Mouse (Mus musculus) kidney, adult 2 months (tissue): Measurements from ENCODE around the gene Maml3. TPM values are rescaled to one million over a fixed set of nuclear protein-coding genes. Genes with fewer than 3 reads are reported as not detected.

Experiments
- DNase-seq: peaks from one replicate; pipeline ENCODE4 v3.0.0; 2021
- H3K27ac ChIP-seq: fragments of 200-500 bp; 2 replicates; pipeline ENCODE4 v1.5.1; 2012; ENCODE audit warnings: low read depth, low read length, control low read depth, inconsistent platforms; ENCODE audit not compliant: insufficient read depth
- H3K27me3 ChIP-seq: fragments of 200-500 bp; replicated peaks from 2 replicates; pipeline ENCODE4 v1.6.1; 2012; ENCODE audit warnings: mild to moderate bottlenecking, moderate library complexity, low read length, inconsistent platforms; ENCODE audit not compliant: control insufficient read depth, insufficient read depth
- H3K36me3 ChIP-seq: fragments of 200-500 bp; 2 replicates; pipeline ENCODE4 v1.6.1; 2012; ENCODE audit warnings: mild to moderate bottlenecking, moderate library complexity, low read length, inconsistent platforms; ENCODE audit not compliant: control insufficient read depth, insufficient read depth
- H3K4me1 ChIP-seq: fragments of 200-500 bp; 2 replicates; pipeline ENCODE4 v1.6.1; 2011; ENCODE audit warnings: low read length; ENCODE audit not compliant: control insufficient read depth, insufficient read depth
- H3K4me3 ChIP-seq: fragments of 200-500 bp; 2 replicates; pipeline ENCODE4 v1.5.1; 2011; ENCODE audit warnings: mild to moderate bottlenecking, low read depth, low read length, control low read depth; ENCODE audit not compliant: insufficient read depth
- CTCF ChIP-seq: fragments of 200-500 bp; conservative IDR thresholded peaks from 2 replicates; pipeline ENCODE4 v1.5.1; 2011; ENCODE audit warnings: low read depth, mild to moderate bottlenecking, control low read depth, low read length, moderate library complexity, mixed read lengths; ENCODE audit not compliant: insufficient read depth, insufficient read length
- POLR2A ChIP-seq: fragments of 200-500 bp; IDR thresholded peaks from one replicate; pipeline ENCODE4 v1.6.1; 2011; ENCODE audit warnings: low read depth, low read length, control low read depth
- WGBS: fragments of 180-500 bp; shearing (Covaris S2); methylation state at CpG from one replicate; pipeline ENCODE4 v1.1.7; 2018; 5-methylcytosine and 5-hydroxymethylcytosine counted together
- polyA plus RNA-seq: library from polyadenylated mRNA; depleted of rRNA; stranded (reverse); fragments of >200 nt; gene quantifications from 2 replicates; pipeline ENCODE4 v1.2.3, GENCODE M21; 2012

Gene Maml3
- polyA plus RNA-seq, 1 experiment = 3.6 TPM

- no peaks in the 10 kb centered on the region for H3K36me3 ChIP-seq
- no peak overlapping the region for H3K27ac ChIP-seq
- TF ChIP-seq POLR2A (no peak), CTCF (no peak)
- no peak overlapping the region for H3K4me3 ChIP-seq
- no peaks in the 10 kb centered on the region for H3K27me3 ChIP-seq
- 95% methylated on average over 7 of the region's 7 CpGs for WGBS
- DNase-seq = no peak
- H3K4me1 ChIP-seq = no peaks in the 10 kb centered on the region
These were observed 165.0 kb downstream of the Maml3 start for GRCm38 (mm10) chr3:51939864-51940263.

- Histone ChIP-seq H3K27me3 (no peaks in the 10 kb centered on the region), H3K4me1 (no peaks in the 10 kb centered on the region), H3K36me3 (no peaks in the 10 kb centered on the region), H3K27ac (no peak overlapping the region), H3K4me3 (no peak overlapping the region)
- TF ChIP-seq CTCF = no peak
- TF ChIP-seq POLR2A = no peak
- no peak for DNase-seq
- 87% methylated on average over 5 of the region's 5 CpGs for WGBS
These were observed 165.8 kb downstream of the Maml3 start for GRCm38 (mm10) chr3:51939054-51939453.

GRCm38 (mm10) chr3:51937176-51937575, 167.7 kb downstream of the Maml3 start:
- Histone ChIP-seq H3K36me3 (no peaks in the 10 kb centered on the region), H3K4me3 (no peak overlapping the region), H3K27me3 (no peaks in the 10 kb centered on the region), H3K27ac (no peak overlapping the region), H3K4me1 (no peaks in the 10 kb centered on the region)
- no peak for TF ChIP-seq POLR2A
- no peak for TF ChIP-seq CTCF
- peak; percentile 10 for DNase-seq
- 78% methylated on average over 5 of the region's 5 CpGs for WGBS

- no peak for DNase-seq
- Histone ChIP-seq H3K27me3 (no peaks in the 10 kb centered on the region), H3K4me3 (no peak overlapping the region), H3K27ac (no peak overlapping the region), H3K36me3 (no peaks in the 10 kb centered on the region), H3K4me1 (no peaks in the 10 kb centered on the region)
- 84% methylated on average over 13 of the region's 13 CpGs for WGBS
- TF ChIP-seq POLR2A = no peak
- no peak for TF ChIP-seq CTCF
These were observed 170.1 kb downstream of the Maml3 start for GRCm38 (mm10) chr3:51934531-51935485.

- TF ChIP-seq CTCF = no peak
- TF ChIP-seq POLR2A = no peak
- WGBS = 45% methylated on average over 14 of the region's 14 CpGs
- peak; percentile 11 for DNase-seq
- Histone ChIP-seq H3K27me3 (no peaks in the 10 kb centered on the region), H3K4me3 (no peak overlapping the region), H3K36me3 (no peaks in the 10 kb centered on the region), H3K27ac (no peak overlapping the region), H3K4me1 (peaks cover 3% of the 10 kb centered on the region; the same call in 1 of the 2 replicates)
These were observed 176.7 kb downstream of the Maml3 start for GRCm38 (mm10) chr3:51928188-51928587.

- WGBS = 63% methylated on average over 7 of the region's 7 CpGs
- peaks cover 3% of the 10 kb centered on the region; the same call in 1 of the 2 replicates for H3K4me1 ChIP-seq
- no peak overlapping the region for H3K27ac ChIP-seq
- no peak for TF ChIP-seq POLR2A
- TF ChIP-seq CTCF = no peak
- no peaks in the 10 kb centered on the region for H3K36me3 ChIP-seq
- H3K27me3 ChIP-seq = no peaks in the 10 kb centered on the region
- H3K4me3 ChIP-seq = no peak overlapping the region
- no peak for DNase-seq
These were observed 177.3 kb downstream of the Maml3 start for GRCm38 (mm10) chr3:51927591-51927990.

- H3K4me3 ChIP-seq = no peak overlapping the region
- H3K36me3 ChIP-seq = no peaks in the 10 kb centered on the region
- DNase-seq = no peak
- 68% methylated on average over 6 of the region's 6 CpGs for WGBS
- H3K27me3 ChIP-seq = no peaks in the 10 kb centered on the region
- H3K27ac ChIP-seq = no peak overlapping the region
- peaks cover 3% of the 10 kb centered on the region; the same call in 1 of the 2 replicates for H3K4me1 ChIP-seq
- no peak for TF ChIP-seq CTCF
- TF ChIP-seq POLR2A = no peak
These were observed 177.8 kb downstream of the Maml3 start for GRCm38 (mm10) chr3:51927043-51927442.
